Mouse (Mus musculus): ENCODE data around the gene Rfc5. TPM values are rescaled to one million over a fixed set of nuclear protein-coding genes. Genes with fewer than 3 reads are reported as not detected.
A peak's percentile ranks its signal among the peaks of the same experiment; 100 is the strongest.

Gene Rfc5
- polyA plus RNA-seq, 1 experiment from 2014 or later, result 24.8 TPM

GRCm38 (mm10) chr5:117358248-117358630, 30.6 kb downstream of the Rfc5 start:
- peak overlapping the region; percentile 92 for H3K4me3 ChIP-seq (replicated peaks)

DNA sequence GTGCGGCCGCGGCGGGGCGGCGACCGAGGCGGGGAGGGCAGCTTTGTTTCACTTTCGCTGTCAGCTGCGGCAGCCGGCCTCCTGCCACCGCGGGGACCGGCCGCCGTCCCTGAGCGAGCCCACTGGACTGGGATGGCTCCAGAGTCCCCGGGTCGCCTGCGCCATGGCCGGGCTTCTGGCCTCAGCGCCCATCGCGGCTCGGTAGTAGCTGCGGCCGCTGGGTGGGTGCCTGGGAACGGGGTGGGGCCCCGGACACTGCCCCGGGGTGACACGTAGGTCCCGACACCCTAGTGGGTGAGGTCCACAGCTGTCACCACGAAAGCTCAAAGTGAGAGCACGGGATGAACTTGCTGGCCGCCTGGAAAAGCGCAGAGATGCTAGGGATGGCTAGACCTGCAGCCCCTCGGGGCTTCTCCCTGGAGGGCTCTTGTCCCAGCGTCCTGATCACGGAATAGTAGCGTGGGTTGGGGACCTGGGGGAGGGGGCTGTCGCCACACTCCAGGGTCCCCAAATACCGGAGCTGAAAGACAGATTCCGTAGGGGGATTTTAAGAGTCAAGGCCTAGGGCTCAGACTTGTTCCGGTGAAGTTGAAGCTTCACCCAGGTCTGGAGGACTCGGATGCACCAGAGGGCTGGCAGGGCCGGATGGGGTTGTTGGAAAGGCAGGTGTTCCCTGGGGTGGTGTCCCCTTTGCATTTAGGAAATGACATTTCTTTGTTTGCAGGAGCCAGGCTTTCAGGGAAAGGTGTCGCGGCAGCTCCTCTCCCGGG, 31.2 kb downstream of the Rfc5 start:
- Histone ChIP-seq H3K27me3 (replicated peaks) (no peaks in the 10 kb centered on the region), H3K27ac (replicated peaks) (peak overlapping the region; percentile 92), H3K9me3 (replicated peaks) (no peaks in the 10 kb centered on the region), H3K4me1 (peaks cover 56% of the 10 kb centered on the region), H3K36me3 (no peaks in the 10 kb centered on the region), H3K4me3 (replicated peaks) (peak overlapping the region; percentile 92), H3K9ac (replicated peaks) (peak overlapping the region; percentile 96), H3K4me2 (peak overlapping the region; percentile 93)
- peak; percentile 57 for ATAC-seq (ENCODE audit: low FRiP score)
- under 1% methylated on average over 49 of the region's 49 CpGs for WGBS

More at GRCm38 (mm10) chr5:117358248-117358630, 30.6 kb downstream of the Rfc5 start:
- no peak for ATAC-seq (ENCODE audit: low FRiP score)
- H3K4me1 ChIP-seq, result peaks cover 62% of the 10 kb centered on the region
- H3K27me3 ChIP-seq (replicated peaks), result no peaks in the 10 kb centered on the region
- peak overlapping the region; percentile 92 for H3K27ac ChIP-seq (replicated peaks)
- H3K4me2 ChIP-seq, result peak overlapping the region; percentile 93
- no peaks in the 10 kb centered on the region for H3K9me3 ChIP-seq (replicated peaks)
- H3K9ac ChIP-seq (replicated peaks), result peak overlapping the region; percentile 96
- H3K36me3 ChIP-seq, result 0 out of 2 replicates have a peak, but pooled peaks cover under 1% of the 10 kb centered on the region
- 2% methylated on average over 6 of the region's 6 CpGs for WGBS

GRCm38 (mm10) chr5:117357129-117357477, 31.7 kb downstream of the Rfc5 start, which contains the start of gene Wsb2:
Gene Wsb2 (plus strand): TSS chr5:117357304.
- Histone ChIP-seq H3K9me3 (replicated peaks) (no peaks in the 10 kb centered on the region), H3K4me2 (peak within 1 kb of the TSS; percentile 93), H3K9ac (replicated peaks) (peak within 1 kb of the TSS; percentile 96), H3K4me3 (replicated peaks) (peak within 1 kb of the TSS; percentile 92), H3K27ac (replicated peaks) (peak within 1 kb of the TSS; percentile 92), H3K36me3 (no peaks in the 10 kb centered on the region), H3K27me3 (replicated peaks) (no peaks in the 10 kb centered on the region), H3K4me1 (peaks cover 55% of the 10 kb centered on the region)
- ATAC-seq (ENCODE audit: low FRiP score), result peak; percentile 88
- under 1% methylated on average over 35 of the region's 54 CpGs for WGBS

GRCm38 (mm10) chr5:117356365-117357128, 32.3 kb downstream of the Rfc5 start:
- peak overlapping the region; percentile 92 for H3K27ac ChIP-seq (replicated peaks)
- WGBS, result 1% methylated on average over 22 of the region's 24 CpGs
- H3K4me1 ChIP-seq, result peaks cover 49% of the 10 kb centered on the region
- ATAC-seq (ENCODE audit: low FRiP score), result peak; percentile 51
- H3K36me3 ChIP-seq, result no peaks in the 10 kb centered on the region
- H3K27me3 ChIP-seq (replicated peaks), result no peaks in the 10 kb centered on the region
- H3K9ac ChIP-seq (replicated peaks), result peak overlapping the region; percentile 96
- no peaks in the 10 kb centered on the region for H3K9me3 ChIP-seq (replicated peaks)
- peak overlapping the region; percentile 92 for H3K4me3 ChIP-seq (replicated peaks)
- H3K4me2 ChIP-seq, result peak overlapping the region; percentile 93

DNA sequence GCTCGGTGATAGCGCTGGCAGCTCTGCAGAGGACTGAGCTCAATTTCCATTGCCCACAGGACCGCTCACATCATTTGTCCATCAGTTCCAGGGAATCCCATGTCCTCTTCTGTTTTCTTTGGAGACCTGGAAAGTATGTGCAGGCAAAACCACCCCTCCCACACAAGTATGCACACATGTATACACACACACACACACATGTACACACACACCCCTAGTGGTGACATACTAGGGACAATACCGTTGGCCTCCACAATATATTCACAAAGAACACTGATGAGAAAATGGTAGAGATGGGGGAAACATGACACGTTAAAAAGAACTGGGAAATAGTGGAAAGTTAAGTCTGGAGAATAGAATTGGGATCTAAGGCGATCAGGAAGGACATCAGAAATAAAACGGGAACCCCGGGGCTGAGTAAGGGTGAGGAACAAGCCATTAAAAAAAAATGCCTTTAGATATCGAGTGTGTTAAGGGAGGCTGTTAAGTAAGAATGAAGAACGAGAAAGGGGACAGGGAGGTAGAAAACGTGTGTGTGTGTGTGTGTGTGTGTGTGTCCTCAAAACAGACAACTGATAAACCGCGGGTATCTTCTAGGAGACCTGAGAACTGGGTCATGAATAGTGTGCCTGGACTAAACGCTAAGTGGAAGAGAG, 33.1 kb downstream of the Rfc5 start:
- no peaks in the 10 kb centered on the region for H3K9me3 ChIP-seq (replicated peaks)
- H3K36me3 ChIP-seq, result no peaks in the 10 kb centered on the region
- H3K4me1 ChIP-seq, result peaks cover 44% of the 10 kb centered on the region
- ATAC-seq (ENCODE audit: low FRiP score), result no peak
- H3K9ac ChIP-seq (replicated peaks), result 0 out of 2 replicates have a peak overlapping the region, but pooled peaks have one; percentile 96
- H3K27ac ChIP-seq (replicated peaks), result peak overlapping the region; percentile 92
- H3K4me2 ChIP-seq, result peak overlapping the region; percentile 93
- WGBS, result 49% methylated on average over 14 of the region's 14 CpGs
- H3K27me3 ChIP-seq (replicated peaks), result no peaks in the 10 kb centered on the region
- H3K4me3 ChIP-seq (replicated peaks), result no peak overlapping the region

GRCm38 (mm10) chr5:117354121-117354520, 34.7 kb downstream of the Rfc5 start:
- no peak for ATAC-seq (ENCODE audit: low FRiP score)

GRCm38 (mm10) chr5:117348279-117348678, 40.6 kb downstream of the Rfc5 start:
- H3K4me3 ChIP-seq (replicated peaks), result no peak overlapping the region
- H3K36me3 ChIP-seq, result no peaks in the 10 kb centered on the region
- H3K27ac ChIP-seq (replicated peaks), result no peak overlapping the region
- H3K9ac ChIP-seq (replicated peaks), result no peak overlapping the region
- H3K9me3 ChIP-seq (replicated peaks), result no peaks in the 10 kb centered on the region
- ATAC-seq (ENCODE audit: low FRiP score), result no peak
- H3K4me2 ChIP-seq, result peak overlapping the region; percentile 13
- no peaks in the 10 kb centered on the region for H3K4me1 ChIP-seq
- H3K27me3 ChIP-seq (replicated peaks), result no peaks in the 10 kb centered on the region
- WGBS, result 22% methylated on average over 19 of the region's 19 CpGs

More at GRCm38 (mm10) chr5:117354121-117354520, 34.7 kb downstream of the Rfc5 start:
- Histone ChIP-seq H3K4me3 (replicated peaks) (no peak overlapping the region), H3K4me2 (no peak overlapping the region), H3K27me3 (replicated peaks) (no peaks in the 10 kb centered on the region), H3K4me1 (peaks cover 27% of the 10 kb centered on the region), H3K27ac (replicated peaks) (no peak overlapping the region), H3K9me3 (replicated peaks) (no peaks in the 10 kb centered on the region), H3K36me3 (no peaks in the 10 kb centered on the region), H3K9ac (replicated peaks) (no peak overlapping the region)
- 79% methylated on average over 8 of the region's 8 CpGs for WGBS

- no peaks in the 10 kb centered on the region for H3K4me1 ChIP-seq
- no peak overlapping the region for H3K9ac ChIP-seq (replicated peaks)
- no peak overlapping the region for H3K27ac ChIP-seq (replicated peaks)
- WGBS, result 86% methylated on average over 2 of the region's 2 CpGs
- no peak overlapping the region for H3K4me3 ChIP-seq (replicated peaks)
- no peaks in the 10 kb centered on the region for H3K36me3 ChIP-seq
- no peak overlapping the region for H3K4me2 ChIP-seq
- no peak for ATAC-seq (ENCODE audit: low FRiP score)
- no peaks in the 10 kb centered on the region for H3K27me3 ChIP-seq (replicated peaks)
- no peaks in the 10 kb centered on the region for H3K9me3 ChIP-seq (replicated peaks)
Measured at GRCm38 (mm10) chr5:117347838-117348237, 41.0 kb downstream of the Rfc5 start.

DNA sequence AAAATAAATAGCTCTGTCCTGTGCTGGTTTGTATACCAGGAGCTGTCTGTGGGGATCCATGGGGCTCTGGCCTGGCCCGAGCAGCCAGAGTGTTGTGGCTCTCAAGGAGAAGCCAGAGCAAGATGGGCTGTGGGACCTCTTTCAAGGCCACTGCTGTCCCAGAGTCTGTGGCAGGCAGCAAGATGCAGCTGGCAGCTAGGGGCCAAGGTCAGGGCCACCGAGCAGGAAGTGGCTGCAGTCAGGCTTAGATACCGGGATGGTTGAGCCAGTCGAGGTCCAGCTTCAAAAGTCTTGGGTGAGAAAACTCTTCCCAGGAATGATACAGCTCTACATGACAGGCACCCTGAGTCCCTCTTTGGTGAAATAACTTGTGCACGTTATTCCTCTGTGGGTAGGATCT, 41.8 kb downstream of the Rfc5 start:
- H3K9me3 ChIP-seq (replicated peaks), result no peaks in the 10 kb centered on the region
- ATAC-seq (ENCODE audit: low FRiP score), result no peak
- no peaks in the 10 kb centered on the region for H3K27me3 ChIP-seq (replicated peaks)
- H3K4me2 ChIP-seq, result no peak overlapping the region
- H3K36me3 ChIP-seq, result no peaks in the 10 kb centered on the region
- WGBS, result 87% methylated on average over 5 of the region's 5 CpGs
- H3K4me3 ChIP-seq (replicated peaks), result no peak overlapping the region
- no peak overlapping the region for H3K27ac ChIP-seq (replicated peaks)
- no peak overlapping the region for H3K9ac ChIP-seq (replicated peaks)
- H3K4me1 ChIP-seq, result no peaks in the 10 kb centered on the region

GRCm38 (mm10) chr5:117346281-117346680, 42.6 kb downstream of the Rfc5 start:
- Histone ChIP-seq H3K4me2 (no peak overlapping the region), H3K9ac (replicated peaks) (no peak overlapping the region), H3K4me3 (replicated peaks) (no peak overlapping the region), H3K27ac (replicated peaks) (no peak overlapping the region), H3K36me3 (no peaks in the 10 kb centered on the region), H3K4me1 (no peaks in the 10 kb centered on the region), H3K9me3 (replicated peaks) (no peaks in the 10 kb centered on the region), H3K27me3 (replicated peaks) (no peaks in the 10 kb centered on the region)
- WGBS, result 83% methylated on average over 3 of the region's 3 CpGs
- ATAC-seq (ENCODE audit: low FRiP score), result no peak

- no peaks in the 10 kb centered on the region for H3K36me3 ChIP-seq
- no peaks in the 10 kb centered on the region for H3K9me3 ChIP-seq (replicated peaks)
- no peak overlapping the region for H3K9ac ChIP-seq (replicated peaks)
- H3K4me3 ChIP-seq (replicated peaks), result no peak overlapping the region
- no peak overlapping the region for H3K27ac ChIP-seq (replicated peaks)
- H3K4me1 ChIP-seq, result no peaks in the 10 kb centered on the region
- no peak overlapping the region for H3K4me2 ChIP-seq
- no peak for ATAC-seq (ENCODE audit: low FRiP score)
- WGBS, result 84% methylated on average over 5 of the region's 5 CpGs
- H3K27me3 ChIP-seq (replicated peaks), result no peaks in the 10 kb centered on the region
Measured at GRCm38 (mm10) chr5:117345432-117345976, 43.3 kb downstream of the Rfc5 start.
